Mouse (Mus musculus) urinary bladder, postnatal 25 days (tissue): ENCODE measurements around the gene Kdf1.

ENCODE experiments used
- DNase-seq: peaks from one replicate; pipeline ENCODE4 v3.0.0; 2022; ENCODE audit warnings: low spot score

Gene Kdf1

GRCm38 (mm10) chr4:133553448-133554330 is 34.9 kb downstream of the Kdf1 start:
- no peak for DNase-seq

GRCm38 (mm10) chr4:133557041-133557717 is 38.4 kb downstream of the Kdf1 start:
- DNase-seq, result no peak

- DNase-seq, result no peak
Measured at GRCm38 (mm10) chr4:133559846-133560245, 41.1 kb downstream of the Kdf1 start.

GRCm38 (mm10) chr4:133561622-133562021 is 42.9 kb downstream of the Kdf1 start:
- DNase-seq, result no peak

GRCm38 (mm10) chr4:133563123-133563571 is 44.4 kb downstream of the Kdf1 start:
- no peak for DNase-seq

GRCm38 (mm10) chr4:133567251-133567650 is 48.5 kb downstream of the Kdf1 start:
- no peak for DNase-seq

- DNase-seq, result no peak
Measured at GRCm38 (mm10) chr4:133569291-133570065, 50.7 kb downstream of the Kdf1 start.

GRCm38 (mm10) chr4:133570066-133570466 is 51.3 kb downstream of the Kdf1 start:
- DNase-seq, result no peak

- DNase-seq, result peak; percentile 88
Measured at GRCm38 (mm10) chr4:133574070-133574842, 55.5 kb downstream of the Kdf1 start, which contains the start of gene Gpatch3. TSS of gene Gpatch3 (plus strand) at chr4:133574745.

GRCm38 (mm10) chr4:133574843-133575202 is 56.1 kb downstream of the Kdf1 start:
- DNase-seq, result no peak

- DNase-seq, result no peak
Measured at GRCm38 (mm10) chr4:133577983-133578382, 59.2 kb downstream of the Kdf1 start.
